Mouse (Mus musculus) embryonic facial prominence, embryonic 12.5 days (tissue): Measurements from ENCODE around the gene Gm5591. TPM values are rescaled to one million over a fixed set of nuclear protein-coding genes. Genes with fewer than 3 reads are reported as not detected.
"Not testable (repeated sequence)": the region's sequence is repeated elsewhere in the genome, so short reads cannot be mapped to it uniquely, and the experiment has no call there.

ENCODE experiments used
- ATAC-seq: fragments of 200-750 bp; cut with Nextera tagmentation; 2 replicates; pipeline ENCODE4 v1.8.0; 2017; ENCODE audit not compliant: insufficient number of reproducible peaks, insufficient read depth, low FRiP score, low TSS enrichment
- H3K27ac ChIP-seq: fragments of 300-500 bp; sonication (generic); 2 replicates; pipeline ENCODE4 v1.5.1; 2016; ENCODE audit warnings: mild to moderate bottlenecking
- H3K27me3 ChIP-seq: fragments of 300-500 bp; sonication (generic); 2 replicates; pipeline ENCODE4 v1.6.1; 2016; ENCODE audit warnings: mild to moderate bottlenecking, moderate library complexity
- H3K36me3 ChIP-seq: fragments of 300-500 bp; sonication (generic); 2 replicates; pipeline ENCODE4 v1.6.1; 2016; ENCODE audit warnings: mild to moderate bottlenecking
- H3K4me1 ChIP-seq: fragments of 300-500 bp; sonication (generic); 2 replicates; pipeline ENCODE4 v1.6.1; 2016
- H3K4me2 ChIP-seq: fragments of 300-500 bp; sonication (generic); replicated peaks from 2 replicates; pipeline ENCODE4 v1.6.1; 2016; ENCODE audit warnings: mild to moderate bottlenecking, moderate library complexity
- H3K4me3 ChIP-seq: fragments of 300-500 bp; sonication (generic); 2 replicates; pipeline ENCODE4 v1.5.1; 2016; ENCODE audit warnings: mild to moderate bottlenecking
- H3K9ac ChIP-seq: fragments of 300-500 bp; sonication (generic); 2 replicates; pipeline ENCODE4 v1.6.1; 2016; ENCODE audit warnings: mild to moderate bottlenecking, moderate library complexity
- H3K9me3 ChIP-seq: fragments of 300-500 bp; sonication (generic); 2 replicates; pipeline ENCODE4 v1.6.1; 2016; ENCODE audit warnings: mild to moderate bottlenecking, moderate library complexity
- WGBS: fragments of 180-500 bp; shearing (Covaris S2); methylation state at CpG from one replicate; pipeline ENCODE4 v1.1.7; 2016; 5-methylcytosine and 5-hydroxymethylcytosine counted together
- polyA plus RNA-seq: library from polyadenylated mRNA; unstranded; fragments of >200 nt; fragmentation: Nextera tagmentation; extraction: Ambion mirVana; gene quantifications from 2 replicates; pipeline ENCODE4 v1.2.1, GENCODE M21; 2016

The Gm5591 gene
- not detected in 2 replicates for polyA plus RNA-seq

GRCm38 (mm10) chr7:38528093-38528492 lies at the start of gene Gm5591:
Gm5591 (minus strand) TSS chr7:38528193.
- H3K27me3 ChIP-seq, H3K4me3 ChIP-seq, H3K4me2 ChIP-seq, H3K9me3 ChIP-seq, H3K36me3 ChIP-seq, H3K9ac ChIP-seq, ATAC-seq, H3K4me1 ChIP-seq, H3K27ac ChIP-seq: not testable (repeated sequence)
- 64% methylated on average over 2 of the region's 2 CpGs for WGBS

- 86% methylated on average over 1 of the region's 1 CpGs for WGBS
- H3K9ac ChIP-seq, H3K27me3 ChIP-seq, H3K36me3 ChIP-seq, ATAC-seq, H3K4me2 ChIP-seq, H3K4me3 ChIP-seq, H3K4me1 ChIP-seq, H3K9me3 ChIP-seq, H3K27ac ChIP-seq: not testable (repeated sequence)
Measured at GRCm38 (mm10) chr7:38488468-38488867, 39.5 kb downstream of the Gm5591 start.
